ENCODE assay signal across 14 mouse cellular contexts in the genomic region with DNA sequence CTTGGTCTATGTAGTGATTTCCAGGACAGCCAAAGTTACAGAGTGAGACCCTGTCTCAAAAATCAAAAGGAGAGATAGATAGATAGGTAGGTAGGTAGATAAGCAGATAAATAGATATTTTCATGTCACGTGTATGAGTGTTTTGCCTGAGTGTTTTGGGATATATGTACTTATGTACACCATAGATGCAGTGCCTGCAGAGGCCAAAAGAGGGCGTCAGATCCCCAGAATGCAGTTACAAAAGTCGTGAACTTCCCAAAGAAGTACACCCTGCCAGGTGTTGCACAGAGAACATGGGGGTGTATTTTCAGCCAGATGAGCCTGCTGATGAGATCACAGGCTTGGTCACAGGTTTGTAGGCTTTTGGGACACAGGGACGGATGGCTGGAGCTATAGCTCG. TPM values are rescaled to one million over a fixed set of nuclear protein-coding genes. Genes with fewer than 3 reads are reported as not detected.
A peak's percentile ranks its signal among the peaks of the same experiment; 100 is the strongest.
DNase-seq lines count a peak whose midpoint lies in the region; ATAC-seq and TF ChIP-seq lines count a peak whose summit lies in the region.
"Had no signal": no experiment of that assay in that cellular context is flagged by ENCODE, and none has a peak within 500 bp of the region (broad histone marks: within the 10 kb centered on the region; RNA-seq: fewer than 3 reads in every experiment).

No protein-coding gene starts in this region.

- WGBS in heart, adult 2 months, result 50% methylated on average over 5 of the region's 5 CpGs
- WGBS in midbrain, embryonic 11.5 days, result 46% methylated on average over 5 of the region's 5 CpGs
- WGBS in midbrain, embryonic 14.5 days, result 51% methylated on average over 5 of the region's 5 CpGs

- no peaks in the 10 kb centered on the region for H3K27me3 ChIP-seq in heart, adult 2 months (ENCODE audit: control insufficient read depth, insufficient read depth, low read length)
- no peaks in the 10 kb centered on the region for H3K27me3 ChIP-seq in midbrain, embryonic 11.5 days (ENCODE audit: control insufficient read depth, insufficient read depth, low read length)
- no peaks in the 10 kb centered on the region for H3K27me3 ChIP-seq in midbrain, embryonic 14.5 days (ENCODE audit: control insufficient read depth, insufficient read depth, low read length)
- no peaks in the 10 kb centered on the region for H3K27me3 ChIP-seq in splenic B cell, adult 2 months (ENCODE audit: control insufficient read depth, insufficient read depth, low read length, poor library complexity, severe bottlenecking)
- H3K27me3 ChIP-seq: limb, embryonic 15.5 days had no signal

- no peak for TF ChIP-seq EP300 in heart, adult 2 months (IDR thresholded peaks at IDR 0.05; ENCODE audit: insufficient read depth, low read depth, low read length)

- no peaks in the 10 kb centered on the region for H3K9me3 ChIP-seq in midbrain, embryonic 11.5 days (ENCODE audit: control insufficient read depth, low read length)
- H3K9me3 ChIP-seq in midbrain, embryonic 14.5 days (ENCODE audit: control insufficient read depth, low read length), result no peaks in the 10 kb centered on the region
- H3K9me3 ChIP-seq: heart, embryonic 12.5 days; limb, embryonic 15.5 days had no signal

- H3K4me1 ChIP-seq in heart, adult 2 months (ENCODE audit: control insufficient read depth, insufficient read depth, low read length), result no peaks in the 10 kb centered on the region
- H3K4me1 ChIP-seq in midbrain, embryonic 11.5 days (ENCODE audit: control insufficient read depth, insufficient read depth, low read length), result peaks cover 3% of the 10 kb centered on the region; the same call in 1 of the 2 replicates
- H3K4me1 ChIP-seq in midbrain, embryonic 14.5 days (ENCODE audit: control insufficient read depth, insufficient read depth, low read length), result 0 out of 2 replicates have a peak, but pooled peaks cover 2% of the 10 kb centered on the region
- H3K4me1 ChIP-seq in bone marrow macrophage, adult 2 months (ENCODE audit: control insufficient read depth, insufficient read depth, low read length), result peaks cover 10% of the 10 kb centered on the region

- TF ChIP-seq POLR2A in heart, adult 2 months (IDR thresholded peaks at IDR 0.05; ENCODE audit: insufficient read depth, low read depth, low read length), result no peak
- TF ChIP-seq POLR2A in bone marrow macrophage, adult 2 months (IDR thresholded peaks at IDR 0.05; ENCODE audit: borderline replicate concordance, low read depth, low read length), result no peak

- no peaks in the 10 kb centered on the region for H3K36me3 ChIP-seq in heart, adult 2 months (ENCODE audit: control insufficient read depth, insufficient read depth, low read length)
- H3K36me3 ChIP-seq in midbrain, embryonic 11.5 days (ENCODE audit: control insufficient read depth, insufficient read depth, low read length), result no peaks in the 10 kb centered on the region
- no peaks in the 10 kb centered on the region for H3K36me3 ChIP-seq in midbrain, embryonic 14.5 days (ENCODE audit: control insufficient read depth, insufficient read depth, low read length)
- no peaks in the 10 kb centered on the region for H3K36me3 ChIP-seq in splenic B cell, adult 2 months (ENCODE audit: control insufficient read depth, insufficient read depth, low read length, poor library complexity, severe bottlenecking)
- H3K36me3 ChIP-seq: heart, embryonic 12.5 days; limb, embryonic 15.5 days had no signal

- H3K4me3 ChIP-seq in heart, adult 2 months, result no peak overlapping the region
- H3K4me3 ChIP-seq in midbrain, embryonic 11.5 days (ENCODE audit: low read depth, low read length), result no peak overlapping the region
- no peak overlapping the region for H3K4me3 ChIP-seq in midbrain, embryonic 14.5 days (replicated peaks; ENCODE audit: low read depth, low read length)
- H3K4me3 ChIP-seq in bone marrow macrophage, adult 2 months (ENCODE audit: insufficient read depth, low read length), result no peak overlapping the region
- H3K4me3 ChIP-seq: erythroblast, embryonic 14.5 days; heart, embryonic 12.5 days; limb, embryonic 15.5 days had no signal

- H3K9ac ChIP-seq in heart, adult 2 months (ENCODE audit: low read depth, low read length), result no peak overlapping the region
- H3K9ac ChIP-seq in midbrain, embryonic 11.5 days (ENCODE audit: low read length), result no peak overlapping the region
- H3K9ac ChIP-seq in midbrain, embryonic 14.5 days (replicated peaks; ENCODE audit: low read length), result no peak overlapping the region
- H3K9ac ChIP-seq: heart, embryonic 12.5 days; limb, embryonic 15.5 days had no signal

- no peak for ATAC-seq in midbrain, embryonic 11.5 days (ENCODE audit: low FRiP score)
- no peak for ATAC-seq in midbrain, embryonic 14.5 days (ENCODE audit: low FRiP score, low TSS enrichment)
- no peak for ATAC-seq in cerebellum, adult (ENCODE audit: insufficient number of reproducible peaks, low FRiP score, low TSS enrichment)
- ATAC-seq in activated CD4-positive, CD25-positive, alpha-beta regulatory T cell, adult 4 months, result no peak

- no peak overlapping the region for H3K4me2 ChIP-seq in midbrain, embryonic 11.5 days
- no peak overlapping the region for H3K4me2 ChIP-seq in midbrain, embryonic 14.5 days (ENCODE audit: low read length)
- H3K4me2 ChIP-seq: heart, embryonic 12.5 days; limb, embryonic 15.5 days had no signal

- DNase-seq in heart, adult 2 months, result no peak
- no peak for DNase-seq in heart, postnatal 25 days (ENCODE audit: low spot score)
- peak; percentile 89 for DNase-seq in midbrain, embryonic 11.5 days (ENCODE audit: low spot score, missing footprints)
- no peak for DNase-seq in midbrain, embryonic 14.5 days
- peak; percentile 22 for DNase-seq in splenic B cell, adult 2 months (ENCODE audit: low read depth, low spot score)
- DNase-seq: cerebellum, postnatal 25 days; layer of hippocampus, postnatal 36 days; thymus, postnatal 14 days had no signal

- peak; percentile 41 for TF ChIP-seq CTCF in heart, adult 2 months (IDR thresholded peaks at IDR 0.05)
- TF ChIP-seq CTCF in bone marrow macrophage, adult 2 months (IDR thresholded peaks at IDR 0.05; ENCODE audit: low read depth, low read length), result peak; percentile 21; the same call in 1 of the 2 replicates

- intact Hi-C loops in heart, adult 2 months (cut with DNase I), result loop anchor here (2.0 to 5.0 kb wide), 2 partner anchors 52 to 237 kb away; partner anchors contain the start of gene Gm49601
- intact Hi-C loops in heart, postnatal 25 days (cut with DNase I), result no loop called here

- H3K27ac ChIP-seq in heart, adult 2 months, result no peak overlapping the region
- no peak overlapping the region for H3K27ac ChIP-seq in midbrain, embryonic 11.5 days (ENCODE audit: low read depth, low read length)
- H3K27ac ChIP-seq in midbrain, embryonic 14.5 days (replicated peaks; ENCODE audit: low read depth, low read length), result no peak overlapping the region
- H3K27ac ChIP-seq in bone marrow macrophage, adult 2 months (ENCODE audit: insufficient read depth, low read depth, low read length), result no peak overlapping the region
- H3K27ac ChIP-seq: limb, embryonic 15.5 days had no signal

- H3K79me2 ChIP-seq in heart, adult 2 months (replicated peaks; ENCODE audit: control insufficient read depth, insufficient read depth, low read length), result no peaks in the 10 kb centered on the region

RNA-seq across cellular contexts. Expression of gene Sept5, which starts 49.4 kb away (rescaled TPM):
- 1 to 10 TPM; 3.2 to 5.6 TPM for total RNA-seq in heart, adult 2 months (2021)
- 7.1 and 7.3 TPM in 2 replicates for polyA plus RNA-seq in heart, adult 2 months (2012; rRNA removed)
- 1 to 10 TPM; 3.9 to 4.6 TPM for total RNA-seq in heart, postnatal 25 days (2021)
- polyA plus RNA-seq in midbrain, embryonic 11.5 days (2014; fragmentation: Nextera tagmentation; extraction: Ambion mirVana), result 40.7 and 52.0 TPM in 2 replicates
- polyA plus RNA-seq in midbrain, embryonic 14.5 days (2014; fragmentation: Nextera tagmentation; extraction: Ambion mirVana), result 175 and 200 TPM in 2 replicates
- 0.60 and 0.83 TPM in 2 replicates for polyA plus RNA-seq in bone marrow macrophage, adult 2 months (2012; ENCODE audit: insufficient read depth, insufficient read length, missing spikeins)
- under 1 TPM; 0.28 to 0.51 TPM for polyA plus RNA-seq in activated CD4-positive, CD25-positive, alpha-beta regulatory T cell, adult 4 months (2017; shearing (Covaris generic))
- polyA plus RNA-seq: erythroblast, embryonic 14.5 days had no signal

RNA-seq across cellular contexts. Expression of gene Gm49601, which starts 52.9 kb away (rescaled TPM):
- 1 to 10 TPM; 1.1 TPM for total RNA-seq in heart, adult 2 months (2021)
- polyA plus RNA-seq in heart, adult 2 months (2012; rRNA removed), result 3.1 and 4.9 TPM in 2 replicates
- total RNA-seq in heart, postnatal 25 days (2021), result 1 to 10 TPM; 1.0 to 1.6 TPM
- 1.7 and 3.3 TPM in 2 replicates for polyA plus RNA-seq in midbrain, embryonic 11.5 days (2014; fragmentation: Nextera tagmentation; extraction: Ambion mirVana)
- 9.9 and 15.2 TPM in 2 replicates for polyA plus RNA-seq in midbrain, embryonic 14.5 days (2014; fragmentation: Nextera tagmentation; extraction: Ambion mirVana)
- not detected in 2 replicates for polyA plus RNA-seq in bone marrow macrophage, adult 2 months (2012; ENCODE audit: insufficient read depth, insufficient read length, missing spikeins)
- not detected for polyA plus RNA-seq in activated CD4-positive, CD25-positive, alpha-beta regulatory T cell, adult 4 months (2017; shearing (Covaris generic))

RNA-seq across cellular contexts. Expression of gene Gp1bb, which starts 56.9 kb away (rescaled TPM):
- 1 to 10 TPM in 1 of 2 experiments, under 1 TPM in 1; 0.86 to 3.5 TPM for total RNA-seq in heart, adult 2 months (2021)
- 1.3 and 5.6 TPM in 2 replicates for polyA plus RNA-seq in heart, adult 2 months (2012; rRNA removed)
- total RNA-seq in heart, postnatal 25 days (2021), result 1 to 10 TPM in 1 of 2 experiments, under 1 TPM in 1; 0.36 to 1.1 TPM
- polyA plus RNA-seq in midbrain, embryonic 11.5 days (2014; fragmentation: Nextera tagmentation; extraction: Ambion mirVana), result 6.4 and 6.5 TPM in 2 replicates
- 14.7 and 14.9 TPM in 2 replicates for polyA plus RNA-seq in midbrain, embryonic 14.5 days (2014; fragmentation: Nextera tagmentation; extraction: Ambion mirVana)
- not detected in 2 replicates for polyA plus RNA-seq in bone marrow macrophage, adult 2 months (2012; ENCODE audit: insufficient read depth, insufficient read length, missing spikeins)
- polyA plus RNA-seq in activated CD4-positive, CD25-positive, alpha-beta regulatory T cell, adult 4 months (2017; shearing (Covaris generic)), result not detected

Comparison
In these comparisons a context has a peak if more than half of its experiments do, and no peak if none do; other contexts are left out.
1. DNase-seq: peak in midbrain, embryonic 11.5 days (single experiment) and splenic B cell, adult 2 months (single experiment); none in heart, adult 2 months (0 of 2), heart, postnatal 25 days (single experiment) and midbrain, embryonic 14.5 days (single experiment).